Mouse (Mus musculus): Measurements from ENCODE around the gene Ncapd2. TPM values are rescaled to one million over a fixed set of nuclear protein-coding genes. Genes with fewer than 3 reads are reported as not detected.
A peak's percentile ranks its signal among the peaks of the same experiment; 100 is the strongest.

Gene Ncapd2
- polyA plus RNA-seq, 2 experiments, result 66.8 to 148 TPM

DNA sequence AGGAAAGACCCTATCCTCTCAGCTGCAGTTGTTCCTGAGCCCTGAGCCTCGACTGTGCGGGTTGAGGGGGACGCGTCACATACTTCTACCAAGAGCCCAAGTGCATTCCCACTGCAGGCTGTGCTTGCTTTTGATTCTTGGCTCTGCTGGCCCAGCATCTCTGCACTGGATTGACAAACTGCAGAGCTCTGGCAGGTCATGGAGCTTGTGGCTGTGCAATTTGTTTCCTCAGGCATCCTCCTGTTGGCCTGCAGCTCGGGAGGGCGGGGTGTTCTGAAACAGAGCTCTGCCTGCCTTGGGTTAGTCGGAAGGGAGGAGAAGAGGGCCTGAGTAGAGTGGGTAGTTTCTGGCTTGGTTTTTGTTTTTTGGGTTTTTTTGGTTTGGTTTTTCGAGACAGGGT is 49.1 kb downstream of the Ncapd2 start:
- DNase-seq (ENCODE audit: low read depth in 3 of 3, low spot score in 3 of 3) (no peak), ATAC-seq (ENCODE audit: insufficient read depth) (no peak)
- no peak for TF ChIP-seq EP300 (IDR thresholded peaks at IDR 0.05; ENCODE audit: low read depth)
- TF ChIP-seq CTCF (IDR thresholded peaks at IDR 0.05; ENCODE audit: low read depth), result no peak
- WGBS (ENCODE audit: insufficient replicate concordance), result 87% methylated on average over 8 of the region's 8 CpGs
- Histone ChIP-seq H3K27ac (no peak overlapping the region), H3K27me3 (ENCODE audit: control insufficient read depth, insufficient read depth, low read length) (no peaks in the 10 kb centered on the region), H3K4me2 (ENCODE audit: low read depth) (no peak overlapping the region), H3K4me1 (replicated peaks; ENCODE audit: control insufficient read depth in 2 of 2, insufficient read depth in 2 of 2, low read length in 1 of 2) (peaks cover 16 to 20% of the 10 kb centered on the region in 2 experiments), H3K36me3 (replicated peaks; ENCODE audit: control insufficient read depth, insufficient read depth, low read depth) (peaks cover 48% of the 10 kb centered on the region), H3K9ac (replicated peaks) (no peak overlapping the region), H3K4me3 (ENCODE audit: insufficient read depth in 1 of 2, low read depth in 2 of 2, low read length in 2 of 2) (no peak overlapping the region), H3K9me3 (ENCODE audit: control insufficient read depth, low read length) (no peaks in the 10 kb centered on the region)

DNA sequence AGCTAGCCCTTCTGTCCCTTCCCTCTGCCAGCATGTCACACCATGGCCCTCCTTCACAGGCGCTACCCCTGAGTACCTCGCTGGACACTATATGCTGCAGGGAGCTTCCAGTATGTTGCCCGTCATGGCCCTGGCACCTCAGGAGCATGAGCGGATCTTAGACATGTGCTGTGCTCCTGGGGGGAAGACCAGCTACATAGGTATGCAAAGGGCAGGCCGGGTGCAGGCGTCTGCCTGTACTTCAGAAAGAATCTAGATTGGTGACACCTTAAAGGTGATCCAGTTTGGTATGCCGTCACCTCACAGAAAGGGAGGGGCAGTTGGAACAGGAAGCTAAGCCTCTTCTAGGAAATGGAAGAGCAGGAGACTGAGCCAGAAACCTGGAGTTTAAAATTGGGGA is 51.8 kb downstream of the Ncapd2 start:
- TF ChIP-seq EP300 (IDR thresholded peaks at IDR 0.05; ENCODE audit: low read depth) (no peak), CTCF (IDR thresholded peaks at IDR 0.05; ENCODE audit: low read depth) (no peak)
- Histone ChIP-seq H3K4me3 (ENCODE audit: insufficient read depth in 1 of 2, low read depth in 2 of 2, low read length in 2 of 2) (no peak overlapping the region), H3K27ac (no peak overlapping the region), H3K4me2 (ENCODE audit: low read depth) (no peak overlapping the region), H3K4me1 (replicated peaks; ENCODE audit: control insufficient read depth in 2 of 2, insufficient read depth in 2 of 2, low read length in 1 of 2) (peaks cover 3 to 4% of the 10 kb centered on the region in 2 experiments; a peak in 3 of 4 replicates), H3K9me3 (ENCODE audit: control insufficient read depth, low read length) (no peaks in the 10 kb centered on the region), H3K27me3 (ENCODE audit: control insufficient read depth, insufficient read depth, low read length) (no peaks in the 10 kb centered on the region), H3K9ac (replicated peaks) (no peak overlapping the region), H3K36me3 (replicated peaks; ENCODE audit: control insufficient read depth, insufficient read depth, low read depth) (peaks cover 69% of the 10 kb centered on the region)
- no peak for ATAC-seq (ENCODE audit: insufficient read depth)
- WGBS (ENCODE audit: insufficient replicate concordance), result 77% methylated on average over 7 of the region's 7 CpGs
- no peak for DNase-seq (ENCODE audit: low read depth in 3 of 3, low spot score in 3 of 3)

DNA sequence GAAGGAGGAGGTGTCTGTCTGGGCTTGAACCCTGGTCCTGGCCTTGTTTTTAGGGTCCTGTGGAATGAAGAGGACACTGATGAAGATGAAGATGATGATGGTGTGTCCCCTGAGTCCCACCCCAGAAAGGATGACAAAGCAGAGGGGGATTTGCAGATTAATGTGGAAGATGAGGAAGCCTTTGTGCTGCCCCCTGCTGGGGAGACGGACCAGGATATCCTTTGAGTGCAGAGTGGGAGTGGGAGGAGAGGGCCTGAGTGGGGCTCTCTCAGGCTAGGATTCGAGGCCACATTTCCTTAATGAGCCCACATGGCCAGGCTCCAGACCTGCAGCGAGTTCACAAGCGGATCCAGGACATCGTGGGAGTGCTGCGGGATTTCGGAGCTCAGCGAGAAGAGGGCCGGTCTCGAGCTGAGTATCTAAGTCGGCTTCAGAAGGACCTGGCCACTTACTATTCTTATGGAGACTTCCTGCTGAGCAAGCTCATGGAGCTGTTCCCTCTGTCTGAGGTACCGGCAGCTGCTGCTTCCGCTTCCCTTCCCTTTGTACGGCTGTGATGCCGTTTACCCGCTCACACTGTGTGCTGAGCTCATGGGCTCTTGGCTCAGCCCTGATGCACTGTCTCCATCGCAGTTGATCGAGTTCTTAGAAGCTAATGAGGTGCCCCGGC is 54.4 kb downstream of the Ncapd2 start:
- Histone ChIP-seq H3K36me3 (replicated peaks; ENCODE audit: control insufficient read depth, insufficient read depth, low read depth) (peaks cover 80% of the 10 kb centered on the region), H3K4me1 (replicated peaks; ENCODE audit: control insufficient read depth in 2 of 2, insufficient read depth in 2 of 2, low read length in 1 of 2) (peaks cover 3 to 5% of the 10 kb centered on the region in 2 experiments; a peak in 2 of 4 replicates), H3K27ac (no peak overlapping the region), H3K4me3 (ENCODE audit: insufficient read depth in 1 of 2, low read depth in 2 of 2, low read length in 2 of 2) (no peak overlapping the region), H3K9me3 (ENCODE audit: control insufficient read depth, low read length) (no peaks in the 10 kb centered on the region), H3K4me2 (ENCODE audit: low read depth) (no peak overlapping the region), H3K27me3 (ENCODE audit: control insufficient read depth, insufficient read depth, low read length) (no peaks in the 10 kb centered on the region), H3K9ac (replicated peaks) (no peak overlapping the region)
- TF ChIP-seq CTCF (IDR thresholded peaks at IDR 0.05; ENCODE audit: low read depth), result peak; percentile 75
- TF ChIP-seq EP300 (IDR thresholded peaks at IDR 0.05; ENCODE audit: low read depth), result no peak
- 83% methylated on average over 19 of the region's 19 CpGs for whole genome bisulfite sequencing (ENCODE audit: insufficient replicate concordance)
- ATAC-seq (ENCODE audit: insufficient read depth) (no peak), DNase-seq (ENCODE audit: low read depth in 3 of 3, low spot score in 3 of 3) (no peak)

DNA sequence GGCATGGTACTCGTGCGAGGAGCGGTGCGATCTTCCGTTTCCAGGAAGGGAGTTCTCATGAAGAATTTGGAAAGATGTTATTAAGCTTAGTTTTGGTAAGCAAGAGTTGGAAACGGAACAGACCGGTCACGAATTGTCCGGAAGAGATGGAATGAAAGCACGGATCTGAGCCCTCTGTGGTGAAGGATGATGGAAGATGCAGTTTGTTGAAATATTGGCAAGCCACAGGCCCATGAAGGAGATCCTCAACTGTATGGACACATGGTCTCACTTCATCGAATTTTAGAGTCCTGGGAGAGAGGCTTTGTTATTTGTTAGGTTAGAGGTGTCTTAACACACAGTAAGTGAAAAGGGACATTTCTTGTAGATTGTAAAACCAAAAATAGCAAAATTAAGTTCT is 59.0 kb downstream of the Ncapd2 start:
- peak overlapping the region; percentile 91 to 92 for H3K4me3 ChIP-seq (ENCODE audit: insufficient read depth in 1 of 2, low read depth in 2 of 2, low read length in 2 of 2)
- no peaks in the 10 kb centered on the region for H3K27me3 ChIP-seq (ENCODE audit: control insufficient read depth, insufficient read depth, low read length)
- H3K9ac ChIP-seq (replicated peaks), result peak overlapping the region; percentile 89
- WGBS (ENCODE audit: insufficient replicate concordance), result 4% methylated on average over 11 of the region's 11 CpGs
- H3K27ac ChIP-seq, result peak overlapping the region; percentile 41
- H3K4me1 ChIP-seq (replicated peaks; ENCODE audit: control insufficient read depth in 2 of 2, insufficient read depth in 2 of 2, low read length in 1 of 2), result peaks cover 3 to 8% of the 10 kb centered on the region in 2 experiments; a peak in 3 of 4 replicates
- TF ChIP-seq CTCF (IDR thresholded peaks at IDR 0.05; ENCODE audit: low read depth) (no peak), EP300 (IDR thresholded peaks at IDR 0.05; ENCODE audit: low read depth) (no peak)
- ATAC-seq (ENCODE audit: insufficient read depth) (no peak), DNase-seq (ENCODE audit: low read depth in 3 of 3, low spot score in 3 of 3) (no peak)
- no peaks in the 10 kb centered on the region for H3K9me3 ChIP-seq (ENCODE audit: control insufficient read depth, low read length)
- H3K36me3 ChIP-seq (replicated peaks; ENCODE audit: control insufficient read depth, insufficient read depth, low read depth), result peaks cover 59% of the 10 kb centered on the region
- peak overlapping the region; percentile 99 for H3K4me2 ChIP-seq (ENCODE audit: low read depth)

DNA sequence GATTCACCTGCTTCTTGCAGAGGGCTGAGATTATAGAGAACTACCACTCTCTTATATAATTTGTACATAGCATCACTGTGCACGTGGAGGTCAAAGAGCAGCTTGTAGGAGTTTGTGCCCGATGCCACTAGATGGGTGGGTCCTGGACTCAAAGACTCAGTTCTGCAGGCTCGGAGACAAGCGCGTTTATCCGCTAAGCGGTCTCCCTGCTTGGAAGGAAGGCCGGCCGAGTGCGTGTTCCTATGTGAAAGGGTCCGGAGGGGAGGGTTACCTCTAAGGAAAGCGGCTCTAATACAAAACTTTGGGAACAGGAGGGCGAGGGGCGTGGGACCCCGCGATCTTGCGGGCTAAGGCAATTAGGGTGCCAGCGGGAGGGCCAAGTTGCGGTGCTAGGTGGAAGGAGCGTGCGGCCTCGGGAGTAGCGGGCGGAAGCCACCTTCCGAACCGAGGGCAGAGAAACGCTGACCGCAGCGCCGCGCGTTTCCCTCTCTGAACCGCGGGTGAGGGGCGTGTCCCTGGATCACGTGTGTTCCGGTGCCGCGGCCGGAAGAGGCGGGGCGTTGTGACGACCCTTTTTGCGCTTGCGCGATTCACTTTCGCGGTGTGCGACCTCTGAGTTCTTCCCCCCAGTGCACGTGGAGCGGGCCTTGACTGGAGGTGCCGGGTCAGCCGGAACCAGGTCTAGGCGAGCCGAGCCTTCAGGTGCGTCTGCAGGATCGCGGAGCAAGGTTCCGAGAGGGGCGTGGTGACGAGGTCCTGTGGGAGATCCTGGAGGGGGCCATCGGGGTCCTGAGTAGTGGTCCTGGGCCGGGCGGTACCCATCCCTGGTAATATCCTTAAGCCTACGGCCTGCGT is 60.0 kb downstream of the Ncapd2 start, which contains the start of gene Nop2:
Gene Nop2 (plus strand): TSS at position 608 of the 855 bp plus-strand sequence.
- Histone ChIP-seq H3K4me1 (replicated peaks; ENCODE audit: control insufficient read depth in 2 of 2, insufficient read depth in 2 of 2, low read length in 1 of 2) (peaks cover 3 to 8% of the 10 kb centered on the region in 2 experiments; a peak in 3 of 4 replicates), H3K4me2 (ENCODE audit: low read depth) (peak within 1 kb of the TSS; percentile 99), H3K4me3 (ENCODE audit: insufficient read depth in 1 of 2, low read depth in 2 of 2, low read length in 2 of 2) (peak within 1 kb of the TSS; percentile 91 to 92), H3K36me3 (replicated peaks; ENCODE audit: control insufficient read depth, insufficient read depth, low read depth) (peaks cover 60% of the 10 kb centered on the region), H3K27me3 (ENCODE audit: control insufficient read depth, insufficient read depth, low read length) (no peaks in the 10 kb centered on the region), H3K9me3 (ENCODE audit: control insufficient read depth, low read length) (no peaks in the 10 kb centered on the region), H3K9ac (replicated peaks) (peak within 1 kb of the TSS; percentile 89), H3K27ac (peak within 1 kb of the TSS; percentile 85)
- 0 out of 2 replicates have a peak, but pooled peaks have one; percentile 25 for TF ChIP-seq CTCF (IDR thresholded peaks at IDR 0.05; ENCODE audit: low read depth)
- no peak for TF ChIP-seq EP300 (IDR thresholded peaks at IDR 0.05; ENCODE audit: low read depth)
- DNase-seq (ENCODE audit: low read depth in 3 of 3, low spot score in 3 of 3), result peak; percentile 84 to 87 (median 87)
- WGBS (ENCODE audit: insufficient replicate concordance), result under 1% methylated on average over 62 of the region's 66 CpGs
- ATAC-seq (ENCODE audit: insufficient read depth), result peak; percentile 88

Measured in liver, embryonic 14.5 days (tissue).